Mouse (Mus musculus) hindbrain, embryonic 11.5 days (tissue): ENCODE results near the gene C2cd5. TPM values are rescaled to one million over a fixed set of nuclear protein-coding genes. Genes with fewer than 3 reads are reported as not detected.

Experiments used
- ATAC-seq: fragments of 200-750 bp; cut with Nextera tagmentation; 2 replicates; pipeline ENCODE4 v1.8.0; 2017; ENCODE audit warnings: mild to moderate bottlenecking, moderate TSS enrichment, moderate library complexity; ENCODE audit not compliant: low FRiP score
- DNase-seq: peaks from one replicate; pipeline ENCODE4 v3.0.0-alpha.2; 2015; ENCODE audit warnings: low spot score
- H3K27ac ChIP-seq: fragments of 300-500 bp; sonication (generic); 2 replicates; pipeline ENCODE4 v1.5.1; 2014; ENCODE audit warnings: mild to moderate bottlenecking, low read depth, low read length
- H3K27me3 ChIP-seq: fragments of 300-500 bp; sonication (generic); 2 replicates; pipeline ENCODE4 v1.6.1; 2014; ENCODE audit warnings: mild to moderate bottlenecking, low read length, moderate library complexity, mixed read lengths; ENCODE audit not compliant: control insufficient read depth, insufficient read depth
- H3K36me3 ChIP-seq: fragments of 300-500 bp; sonication (generic); 2 replicates; pipeline ENCODE4 v1.6.1; 2014; ENCODE audit warnings: mild to moderate bottlenecking, low read length, moderate library complexity, mixed read lengths; ENCODE audit not compliant: control insufficient read depth, insufficient read depth
- H3K4me1 ChIP-seq: fragments of 300-500 bp; sonication (generic); replicated peaks from 2 replicates; pipeline ENCODE4 v1.6.1; 2014; ENCODE audit warnings: low read length, mixed read lengths; ENCODE audit not compliant: control insufficient read depth, insufficient read depth
- H3K4me2 ChIP-seq: fragments of 300-500 bp; sonication (generic); replicated peaks from 2 replicates; pipeline ENCODE4 v1.6.1; 2014; ENCODE audit warnings: mild to moderate bottlenecking, low read depth, low read length
- H3K4me3 ChIP-seq: fragments of 300-500 bp; sonication (generic); 2 replicates; pipeline ENCODE4 v1.5.1; 2014; ENCODE audit warnings: low read depth, low read length
- H3K9ac ChIP-seq: fragments of 300-500 bp; sonication (generic); 2 replicates; pipeline ENCODE4 v1.6.1; 2014; ENCODE audit warnings: low read depth, low read length
- H3K9me3 ChIP-seq: fragments of 300-500 bp; sonication (generic); 2 replicates; pipeline ENCODE4 v1.6.1; 2016; ENCODE audit warnings: low read length; ENCODE audit not compliant: control insufficient read depth
- WGBS: fragments of 180-500 bp; shearing (Covaris S2); extraction: QIAGEN DNeasy Blood & Tissue Kit; methylation state at CpG from one replicate; pipeline ENCODE4 v1.1.7; 2014; 5-methylcytosine and 5-hydroxymethylcytosine counted together
- polyA plus RNA-seq: library from polyadenylated mRNA; unstranded; fragments of >200 nt; fragmentation: Nextera tagmentation; extraction: Ambion mirVana; gene quantifications from 2 replicates; pipeline ENCODE4 v1.2.1, GENCODE M21; 2014

C2cd5 gene
- polyA plus RNA-seq, result 33.1 and 35.5 TPM in 2 replicates

GRCm38 (mm10) chr6:143099681-143100382 is at the start of gene C2cd5:
Gene C2cd5 (minus strand): TSS chr6:143100141.
- Histone ChIP-seq H3K4me3 (peak within 1 kb of the TSS; percentile 84), H3K9ac (peak within 1 kb of the TSS; percentile 91), H3K4me1 (no peaks in the 10 kb centered on the region), H3K36me3 (no peaks in the 10 kb centered on the region), H3K9me3 (no peaks in the 10 kb centered on the region), H3K27ac (peak within 1 kb of the TSS; percentile 92), H3K4me2 (peak within 1 kb of the TSS; percentile 69), H3K27me3 (no peaks in the 10 kb centered on the region)
- DNase-seq, result peak; percentile 97
- peak; percentile 97 for ATAC-seq
- under 1% methylated on average over 59 of the region's 75 CpGs for WGBS

GRCm38 (mm10) chr6:143148868-143149267 is 48.9 kb upstream of the C2cd5 start:
- DNase-seq (no peak), ATAC-seq (no peak)
- Histone ChIP-seq H3K36me3 (no peaks in the 10 kb centered on the region), H3K4me1 (no peaks in the 10 kb centered on the region), H3K9ac (no peak overlapping the region), H3K4me3 (no peak overlapping the region), H3K27me3 (no peaks in the 10 kb centered on the region), H3K27ac (no peak overlapping the region), H3K9me3 (no peaks in the 10 kb centered on the region), H3K4me2 (no peak overlapping the region)

GRCm38 (mm10) chr6:143146756-143147155 is 46.8 kb upstream of the C2cd5 start:
- 62% methylated on average over 8 of the region's 8 CpGs for WGBS
- ATAC-seq, result no peak

GRCm38 (mm10) chr6:143145051-143145450 is 45.1 kb upstream of the C2cd5 start:
- Histone ChIP-seq H3K4me1 (no peaks in the 10 kb centered on the region), H3K9me3 (no peaks in the 10 kb centered on the region), H3K4me2 (no peak overlapping the region), H3K9ac (no peak overlapping the region), H3K27me3 (no peaks in the 10 kb centered on the region), H3K27ac (no peak overlapping the region), H3K36me3 (no peaks in the 10 kb centered on the region), H3K4me3 (no peak overlapping the region)
- WGBS, result 60% methylated on average over 7 of the region's 7 CpGs
- ATAC-seq (no peak), DNase-seq (no peak)

More at GRCm38 (mm10) chr6:143146756-143147155, 46.8 kb upstream of the C2cd5 start:
- H3K4me3 ChIP-seq, result no peak overlapping the region
- H3K27me3 ChIP-seq, result no peaks in the 10 kb centered on the region
- H3K9me3 ChIP-seq, result no peaks in the 10 kb centered on the region
- H3K36me3 ChIP-seq, result no peaks in the 10 kb centered on the region
- no peak overlapping the region for H3K9ac ChIP-seq
- H3K27ac ChIP-seq, result no peak overlapping the region
- H3K4me1 ChIP-seq, result no peaks in the 10 kb centered on the region
- DNase-seq, result no peak
- no peak overlapping the region for H3K4me2 ChIP-seq

GRCm38 (mm10) chr6:143144556-143144955 is 44.6 kb upstream of the C2cd5 start:
- H3K9me3 ChIP-seq, result no peaks in the 10 kb centered on the region
- H3K27me3 ChIP-seq, result no peaks in the 10 kb centered on the region
- no peaks in the 10 kb centered on the region for H3K4me1 ChIP-seq
- 80% methylated on average over 2 of the region's 2 CpGs for WGBS
- H3K9ac ChIP-seq, result no peak overlapping the region
- no peak overlapping the region for H3K27ac ChIP-seq
- no peaks in the 10 kb centered on the region for H3K36me3 ChIP-seq
- no peak overlapping the region for H3K4me2 ChIP-seq
- DNase-seq (no peak), ATAC-seq (no peak)
- H3K4me3 ChIP-seq, result no peak overlapping the region

GRCm38 (mm10) chr6:143143775-143144273 is 43.9 kb upstream of the C2cd5 start:
- Histone ChIP-seq H3K27me3 (no peaks in the 10 kb centered on the region), H3K36me3 (no peaks in the 10 kb centered on the region), H3K4me3 (peak overlapping the region; percentile 29), H3K4me1 (no peaks in the 10 kb centered on the region), H3K4me2 (peak overlapping the region; percentile 43), H3K27ac (no peak overlapping the region), H3K9ac (peak overlapping the region; percentile 25; the same call in 1 of the 2 replicates), H3K9me3 (no peaks in the 10 kb centered on the region)
- 14% methylated on average over 19 of the region's 19 CpGs for WGBS
- DNase-seq (peak; percentile 28), ATAC-seq (peak; percentile 30; the same call in 1 of the 2 replicates)

- DNase-seq (no peak), ATAC-seq (no peak; the same call in 1 of the 2 replicates)
- 80% methylated on average over 9 of the region's 9 CpGs for WGBS
- no peak overlapping the region for H3K9ac ChIP-seq
- no peaks in the 10 kb centered on the region for H3K9me3 ChIP-seq
- H3K27me3 ChIP-seq, result no peaks in the 10 kb centered on the region
- H3K4me2 ChIP-seq, result no peak overlapping the region
- H3K36me3 ChIP-seq, result no peaks in the 10 kb centered on the region
- H3K27ac ChIP-seq, result no peak overlapping the region
- H3K4me3 ChIP-seq, result no peak overlapping the region
- no peaks in the 10 kb centered on the region for H3K4me1 ChIP-seq
Measured at GRCm38 (mm10) chr6:143143321-143143720, 43.4 kb upstream of the C2cd5 start.

- H3K4me3 ChIP-seq, result no peak overlapping the region
- H3K4me1 ChIP-seq, result no peaks in the 10 kb centered on the region
- no peak overlapping the region for H3K27ac ChIP-seq
- no peak for DNase-seq
- 96% methylated on average over 4 of the region's 4 CpGs for WGBS
- no peaks in the 10 kb centered on the region for H3K27me3 ChIP-seq
- H3K9ac ChIP-seq, result no peak overlapping the region
- ATAC-seq, result no peak
- no peak overlapping the region for H3K4me2 ChIP-seq
- no peaks in the 10 kb centered on the region for H3K36me3 ChIP-seq
- no peaks in the 10 kb centered on the region for H3K9me3 ChIP-seq
Measured at GRCm38 (mm10) chr6:143142861-143143260, 42.9 kb upstream of the C2cd5 start.
